Mouse (Mus musculus): ENCODE measurements around the gene Dad1.

Gene Dad1

GRCm38 (mm10) chr14:54259722-54260085 lies 5.8 kb upstream of the Dad1 start:
- no peak for TF ChIP-seq GATA4 (IDR thresholded peaks at IDR 0.05; ENCODE audit: insufficient replicate concordance, low read length)

- peak; percentile 73; the same call in 1 of the 2 replicates for TF ChIP-seq GATA4 (IDR thresholded peaks at IDR 0.05; ENCODE audit: insufficient replicate concordance, low read length)
Measured at GRCm38 (mm10) chr14:54259003-54259721, 5.3 kb upstream of the Dad1 start.

- TF ChIP-seq GATA4 (IDR thresholded peaks at IDR 0.05; ENCODE audit: insufficient replicate concordance, low read length) = no peak
Measured at GRCm38 (mm10) chr14:54258131-54258670, 4.3 kb upstream of the Dad1 start.

- no peak for TF ChIP-seq GATA4 (IDR thresholded peaks at IDR 0.05; ENCODE audit: insufficient replicate concordance, low read length)
Measured at GRCm38 (mm10) chr14:54254670-54255202, 832 bp upstream of the Dad1 start.

- TF ChIP-seq GATA4 (IDR thresholded peaks at IDR 0.05; ENCODE audit: insufficient replicate concordance, low read length) = no peak
Measured at GRCm38 (mm10) chr14:54250122-54250521, 3.8 kb downstream of the Dad1 start.

- TF ChIP-seq GATA4 (IDR thresholded peaks at IDR 0.05; ENCODE audit: insufficient replicate concordance, low read length) = no peak
Measured at GRCm38 (mm10) chr14:54249326-54249725, 4.6 kb downstream of the Dad1 start.

- no peak for TF ChIP-seq GATA4 (IDR thresholded peaks at IDR 0.05; ENCODE audit: insufficient replicate concordance, low read length)
Measured at GRCm38 (mm10) chr14:54246232-54246631, 7.7 kb downstream of the Dad1 start.

GRCm38 (mm10) chr14:54244183-54244582 lies 9.7 kb downstream of the Dad1 start:
- no peak for TF ChIP-seq GATA4 (IDR thresholded peaks at IDR 0.05; ENCODE audit: insufficient replicate concordance, low read length)

GRCm38 (mm10) chr14:54240542-54240941 lies 13.4 kb downstream of the Dad1 start:
- TF ChIP-seq GATA4 (IDR thresholded peaks at IDR 0.05; ENCODE audit: insufficient replicate concordance, low read length) = no peak

- TF ChIP-seq GATA4 (IDR thresholded peaks at IDR 0.05; ENCODE audit: insufficient replicate concordance, low read length) = no peak
Measured at GRCm38 (mm10) chr14:54239002-54239736, 14.7 kb downstream of the Dad1 start.

- no peak for TF ChIP-seq GATA4 (IDR thresholded peaks at IDR 0.05; ENCODE audit: insufficient replicate concordance, low read length)
Measured at GRCm38 (mm10) chr14:54236881-54237280, 17.0 kb downstream of the Dad1 start.

- TF ChIP-seq GATA4 (IDR thresholded peaks at IDR 0.05; ENCODE audit: insufficient replicate concordance, low read length) = no peak
Measured at GRCm38 (mm10) chr14:54235825-54236540, 17.9 kb downstream of the Dad1 start.

- no peak for TF ChIP-seq GATA4 (IDR thresholded peaks at IDR 0.05; ENCODE audit: insufficient replicate concordance, low read length)
Measured at GRCm38 (mm10) chr14:54234231-54235040, 19.5 kb downstream of the Dad1 start.

GRCm38 (mm10) chr14:54233559-54234143 lies 20.3 kb downstream of the Dad1 start:
- no peak for TF ChIP-seq GATA4 (IDR thresholded peaks at IDR 0.05; ENCODE audit: insufficient replicate concordance, low read length)
